Mouse (Mus musculus): ENCODE data around the gene Ascl4. TPM values are rescaled to one million over a fixed set of nuclear protein-coding genes. Genes with fewer than 3 reads are reported as not detected.

Ascl4 gene
- polyA plus RNA-seq, 1 experiment = 0.42 TPM

DNA sequence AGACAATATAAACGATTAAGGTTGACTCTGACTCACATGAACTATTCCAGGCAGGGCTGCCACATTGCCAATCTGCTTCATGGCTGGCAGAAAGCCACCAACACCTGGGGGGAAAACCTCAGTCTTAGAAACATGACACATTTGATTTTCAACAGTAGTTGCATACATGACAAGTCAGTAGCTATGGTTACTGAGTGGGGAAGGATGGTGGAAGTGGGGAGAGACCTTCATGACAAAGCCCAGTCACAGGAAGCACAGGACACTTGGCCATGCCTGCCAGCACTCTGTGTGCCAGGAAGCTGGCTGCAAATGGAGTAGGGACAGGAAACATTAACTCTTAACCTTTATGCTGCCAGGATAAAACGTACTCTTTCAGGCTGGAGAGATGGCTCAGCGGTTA, 25.9 kb downstream of the Ascl4 start:
- no peak for TF ChIP-seq CTCF (IDR thresholded peaks at IDR 0.05; ENCODE audit: borderline replicate concordance, extremely low read depth, insufficient read depth, insufficient read length)
- no peak for TF ChIP-seq POLR2A (IDR thresholded peaks at IDR 0.05; ENCODE audit: borderline replicate concordance, extremely low read depth, insufficient read depth, insufficient read length, poor library complexity, severe bottlenecking)
- no peak for DNase-seq (ENCODE audit: low read depth)

DNA sequence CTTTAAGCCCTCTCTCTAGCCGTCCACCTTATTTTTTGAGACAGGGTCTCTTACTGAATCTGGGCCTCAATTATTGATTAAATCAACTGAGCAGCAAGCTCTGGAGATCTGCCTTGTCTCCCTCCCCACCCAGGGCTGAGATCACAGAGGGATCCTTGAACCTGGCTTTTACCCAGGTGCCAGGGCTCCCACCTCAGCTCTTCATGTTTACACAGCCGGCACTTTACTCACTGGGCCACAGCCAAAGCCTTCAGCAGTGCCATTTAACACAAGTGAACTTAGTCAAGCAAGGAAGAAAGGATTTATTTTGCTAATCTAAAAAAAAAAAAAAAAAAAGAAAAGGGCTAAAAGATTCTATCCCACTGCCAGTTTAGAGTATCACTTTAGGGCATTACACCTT, 26.9 kb downstream of the Ascl4 start:
- TF ChIP-seq CTCF (IDR thresholded peaks at IDR 0.05; ENCODE audit: borderline replicate concordance, extremely low read depth, insufficient read depth, insufficient read length) = no peak
- no peak for TF ChIP-seq POLR2A (IDR thresholded peaks at IDR 0.05; ENCODE audit: borderline replicate concordance, extremely low read depth, insufficient read depth, insufficient read length, poor library complexity, severe bottlenecking)
- DNase-seq (ENCODE audit: low read depth) = no peak

DNA sequence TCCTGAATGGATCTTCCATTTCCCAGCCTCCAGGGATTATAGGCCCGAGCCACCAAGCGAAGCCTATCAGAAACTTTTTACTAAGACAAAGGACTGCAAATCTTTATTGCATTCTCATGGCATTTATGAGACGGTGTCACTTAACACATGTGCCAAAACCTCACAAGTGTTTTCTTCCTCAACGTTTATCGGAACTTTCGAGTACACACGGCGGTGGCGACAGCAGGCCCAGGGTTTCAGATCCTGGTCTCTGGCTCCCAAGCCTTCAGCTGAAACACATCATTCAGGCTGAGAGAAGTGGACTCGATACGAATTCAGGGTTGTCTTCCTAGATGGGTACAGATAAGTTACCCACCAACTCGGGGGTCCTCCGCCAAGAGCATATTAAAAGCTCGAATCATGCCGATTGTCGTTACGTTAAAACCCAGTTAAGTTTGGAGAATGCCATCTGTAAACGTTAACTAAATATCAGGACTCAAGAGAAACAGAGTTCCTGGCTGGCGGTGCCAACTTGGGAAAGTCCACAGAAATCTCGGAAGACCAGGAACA, 29.5 kb downstream of the Ascl4 start:
- TF ChIP-seq CTCF (IDR thresholded peaks at IDR 0.05; ENCODE audit: borderline replicate concordance, extremely low read depth, insufficient read depth, insufficient read length) (no peak), POLR2A (IDR thresholded peaks at IDR 0.05; ENCODE audit: borderline replicate concordance, extremely low read depth, insufficient read depth, insufficient read length, poor library complexity, severe bottlenecking) (no peak)
- no peak for DNase-seq (ENCODE audit: low read depth)

DNA sequence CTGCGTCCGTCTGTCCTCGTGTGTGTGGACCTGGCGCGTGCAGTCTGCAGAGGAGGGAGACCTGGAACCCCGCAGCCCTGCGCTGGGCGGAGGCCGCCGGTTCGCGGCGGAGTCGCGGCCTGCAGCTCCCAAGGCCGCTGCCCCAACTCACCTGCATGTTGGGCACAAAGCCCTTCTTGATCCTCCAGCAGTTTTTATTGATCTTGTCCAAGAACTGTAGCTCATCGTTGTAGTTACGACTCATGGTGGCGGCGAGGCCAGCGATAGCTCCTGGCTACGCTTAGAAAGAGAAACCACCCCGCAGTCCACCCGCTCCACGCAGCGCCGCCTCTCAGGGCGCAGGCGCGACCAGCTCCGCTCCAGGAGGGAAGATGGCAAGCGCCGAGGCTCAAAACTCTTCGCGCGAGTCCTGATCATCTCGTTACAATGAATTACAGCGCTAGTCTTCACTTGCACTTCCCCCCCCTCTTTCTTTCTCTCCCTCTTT, 30.0 kb downstream of the Ascl4 start, which contains the start of gene Rtcb:
TSS of gene Rtcb (minus strand) at position 360 of the 487 bp plus-strand sequence.
- TF ChIP-seq CTCF (IDR thresholded peaks at IDR 0.05; ENCODE audit: borderline replicate concordance, extremely low read depth, insufficient read depth, insufficient read length) = no peak
- peak; percentile 60; the same call in 1 of the 2 replicates for TF ChIP-seq POLR2A (IDR thresholded peaks at IDR 0.05; ENCODE audit: borderline replicate concordance, extremely low read depth, insufficient read depth, insufficient read length, poor library complexity, severe bottlenecking)
- peak; percentile 98 for DNase-seq (ENCODE audit: low read depth)

DNA sequence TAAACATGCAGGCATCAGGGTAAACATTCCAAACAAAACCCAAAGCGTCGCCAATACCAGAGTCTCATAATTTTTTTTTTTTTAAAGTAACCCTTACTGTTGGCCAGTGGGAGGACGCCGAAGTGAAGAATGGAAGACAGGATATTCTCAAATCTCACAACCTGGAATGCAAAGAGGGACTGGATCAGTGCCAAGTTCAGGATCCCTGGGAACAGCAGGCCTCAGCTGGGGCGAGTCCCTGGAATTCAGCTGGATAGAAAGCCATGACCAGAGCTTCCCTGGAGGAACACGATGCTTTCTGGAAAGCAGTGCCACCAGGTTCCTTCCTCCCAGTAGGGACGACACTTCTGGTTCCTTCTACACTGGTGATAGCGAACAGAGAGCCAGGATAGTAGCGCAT, 35.4 kb downstream of the Ascl4 start:
- no peak for DNase-seq (ENCODE audit: low read depth)
- TF ChIP-seq POLR2A (IDR thresholded peaks at IDR 0.05; ENCODE audit: borderline replicate concordance, extremely low read depth, insufficient read depth, insufficient read length, poor library complexity, severe bottlenecking) = no peak
- TF ChIP-seq CTCF (IDR thresholded peaks at IDR 0.05; ENCODE audit: borderline replicate concordance, extremely low read depth, insufficient read depth, insufficient read length) = no peak

DNA sequence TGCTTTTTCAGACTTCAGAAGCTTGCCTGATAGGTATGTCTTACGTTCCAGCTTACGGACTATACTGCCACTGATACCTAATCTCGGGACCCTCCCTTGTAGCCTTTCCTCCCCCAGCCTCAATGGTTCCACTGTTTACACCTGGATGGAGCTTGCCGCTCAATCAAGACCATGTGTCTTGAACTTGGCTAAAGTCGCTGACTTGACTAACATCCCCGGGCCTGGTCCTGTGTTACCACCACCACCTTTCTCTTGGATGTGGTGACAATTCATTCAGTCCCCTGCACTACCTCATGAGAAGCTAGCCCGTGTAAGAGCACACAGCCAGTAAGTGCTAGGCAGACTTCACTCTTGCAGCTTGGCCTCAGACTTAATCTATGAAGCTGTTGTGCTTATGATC, 36.8 kb downstream of the Ascl4 start:
- no peak for TF ChIP-seq POLR2A (IDR thresholded peaks at IDR 0.05; ENCODE audit: borderline replicate concordance, extremely low read depth, insufficient read depth, insufficient read length, poor library complexity, severe bottlenecking)
- TF ChIP-seq CTCF (IDR thresholded peaks at IDR 0.05; ENCODE audit: borderline replicate concordance, extremely low read depth, insufficient read depth, insufficient read length) = no peak
- DNase-seq (ENCODE audit: low read depth) = no peak

DNA sequence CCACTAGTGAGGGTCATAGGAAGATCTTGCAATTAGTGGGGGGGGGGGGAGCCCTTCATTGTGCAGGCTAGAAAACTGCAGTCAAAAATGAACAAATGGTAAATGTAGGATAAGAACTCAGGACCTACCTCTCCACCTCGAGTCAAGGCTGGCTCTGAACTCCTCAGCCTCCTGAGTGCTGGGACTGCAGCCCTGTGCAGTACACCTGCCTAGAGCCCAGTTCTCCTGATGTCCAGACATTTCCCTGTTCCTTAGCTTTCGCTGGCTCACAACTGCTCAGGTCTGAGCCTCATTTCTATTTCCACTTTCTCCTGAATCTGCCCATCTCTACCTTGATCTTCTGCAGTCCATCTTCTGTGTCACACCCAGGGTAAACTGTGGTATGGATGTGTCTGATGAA, 39.0 kb downstream of the Ascl4 start:
- no peak for TF ChIP-seq CTCF (IDR thresholded peaks at IDR 0.05; ENCODE audit: borderline replicate concordance, extremely low read depth, insufficient read depth, insufficient read length)
- TF ChIP-seq POLR2A (IDR thresholded peaks at IDR 0.05; ENCODE audit: borderline replicate concordance, extremely low read depth, insufficient read depth, insufficient read length, poor library complexity, severe bottlenecking) = no peak
- DNase-seq (ENCODE audit: low read depth) = no peak

DNA sequence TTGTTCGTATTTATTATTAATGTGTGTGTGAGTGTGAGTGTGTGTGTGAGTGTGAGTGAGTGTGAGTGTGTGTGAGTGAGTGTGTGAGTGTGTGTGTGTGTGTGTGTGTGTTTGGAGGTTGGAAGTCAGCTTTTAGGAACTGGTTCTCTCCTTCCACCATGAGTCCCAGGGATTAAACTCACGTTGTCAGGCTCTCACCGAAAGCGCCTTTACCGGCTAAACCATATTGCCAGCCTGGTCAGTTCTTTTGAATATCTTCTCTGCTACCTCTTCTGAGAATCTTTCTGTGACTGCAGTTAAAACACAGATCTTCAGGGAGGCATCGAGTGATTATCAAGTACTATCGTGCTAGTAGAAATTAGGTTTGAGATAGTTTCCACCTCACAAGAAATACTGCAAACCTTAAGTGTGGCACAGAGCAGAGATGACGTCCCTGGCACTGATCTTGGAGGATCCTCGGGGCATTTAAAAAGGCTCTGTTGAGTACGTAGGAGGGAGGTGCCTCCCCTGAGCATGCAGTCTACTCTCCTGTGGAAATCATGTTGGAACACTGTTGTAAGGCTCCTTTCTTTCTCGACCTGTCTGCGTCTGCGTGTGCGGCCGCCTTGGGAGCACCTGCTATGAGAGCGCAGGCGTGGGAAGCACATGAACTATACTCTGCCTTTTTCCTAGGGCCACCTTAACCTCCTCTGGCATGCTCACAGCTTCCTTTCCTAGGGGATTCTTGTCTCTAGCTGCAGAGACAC, 40.1 kb downstream of the Ascl4 start:
- TF ChIP-seq CTCF (IDR thresholded peaks at IDR 0.05; ENCODE audit: borderline replicate concordance, extremely low read depth, insufficient read depth, insufficient read length) = no peak
- no peak for TF ChIP-seq POLR2A (IDR thresholded peaks at IDR 0.05; ENCODE audit: borderline replicate concordance, extremely low read depth, insufficient read depth, insufficient read length, poor library complexity, severe bottlenecking)
- peak; percentile 1 for DNase-seq (ENCODE audit: low read depth)

DNA sequence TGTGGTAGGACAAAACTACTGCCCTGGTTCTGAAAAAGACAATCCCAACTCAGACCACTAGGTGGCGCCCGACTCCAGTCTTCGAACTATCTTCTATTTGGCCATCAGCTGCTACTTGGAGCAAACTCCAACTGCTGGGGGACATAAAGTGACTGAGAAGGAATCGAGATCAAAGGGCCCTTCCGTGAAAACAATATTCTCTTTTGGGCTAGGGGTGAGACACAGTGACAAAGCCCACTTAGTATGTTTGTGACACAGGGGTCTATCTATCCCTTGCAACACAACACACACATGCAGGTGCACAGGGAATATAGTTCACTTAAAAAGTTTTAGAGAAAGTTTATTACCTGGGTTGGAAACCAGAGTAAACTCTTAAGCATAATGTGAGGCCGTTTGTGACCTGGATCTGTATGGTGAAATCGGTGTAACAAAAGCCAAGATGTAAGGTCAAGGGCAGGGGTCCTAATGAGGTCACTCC, 40.7 kb downstream of the Ascl4 start:
- TF ChIP-seq CTCF (IDR thresholded peaks at IDR 0.05; ENCODE audit: borderline replicate concordance, extremely low read depth, insufficient read depth, insufficient read length) (peak; percentile 90), POLR2A (IDR thresholded peaks at IDR 0.05; ENCODE audit: borderline replicate concordance, extremely low read depth, insufficient read depth, insufficient read length, poor library complexity, severe bottlenecking) (no peak)
- DNase-seq (ENCODE audit: low read depth) = peak; percentile 84

DNA sequence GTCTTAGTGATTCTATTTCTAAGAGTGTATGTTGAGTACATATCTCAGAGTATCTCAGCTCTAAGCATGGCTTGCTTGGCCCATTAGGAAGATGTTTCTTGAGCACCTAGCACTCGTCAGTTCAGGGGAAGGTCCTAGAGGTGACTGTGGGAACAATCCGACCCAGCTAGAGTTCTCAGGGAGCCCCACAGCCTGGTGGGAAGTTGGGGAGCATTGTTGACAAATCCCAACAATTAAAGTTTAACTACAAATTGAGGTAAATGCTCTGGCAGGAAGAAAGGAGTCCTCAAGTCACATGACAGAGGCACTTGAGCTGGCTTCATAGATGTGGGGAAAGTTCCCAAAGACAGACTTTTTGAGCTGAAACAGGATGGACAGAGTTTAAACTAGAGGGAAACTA, 41.2 kb downstream of the Ascl4 start:
- no peak for DNase-seq (ENCODE audit: low read depth)
- TF ChIP-seq CTCF (IDR thresholded peaks at IDR 0.05; ENCODE audit: borderline replicate concordance, extremely low read depth, insufficient read depth, insufficient read length) (no peak), POLR2A (IDR thresholded peaks at IDR 0.05; ENCODE audit: borderline replicate concordance, extremely low read depth, insufficient read depth, insufficient read length, poor library complexity, severe bottlenecking) (no peak)

DNA sequence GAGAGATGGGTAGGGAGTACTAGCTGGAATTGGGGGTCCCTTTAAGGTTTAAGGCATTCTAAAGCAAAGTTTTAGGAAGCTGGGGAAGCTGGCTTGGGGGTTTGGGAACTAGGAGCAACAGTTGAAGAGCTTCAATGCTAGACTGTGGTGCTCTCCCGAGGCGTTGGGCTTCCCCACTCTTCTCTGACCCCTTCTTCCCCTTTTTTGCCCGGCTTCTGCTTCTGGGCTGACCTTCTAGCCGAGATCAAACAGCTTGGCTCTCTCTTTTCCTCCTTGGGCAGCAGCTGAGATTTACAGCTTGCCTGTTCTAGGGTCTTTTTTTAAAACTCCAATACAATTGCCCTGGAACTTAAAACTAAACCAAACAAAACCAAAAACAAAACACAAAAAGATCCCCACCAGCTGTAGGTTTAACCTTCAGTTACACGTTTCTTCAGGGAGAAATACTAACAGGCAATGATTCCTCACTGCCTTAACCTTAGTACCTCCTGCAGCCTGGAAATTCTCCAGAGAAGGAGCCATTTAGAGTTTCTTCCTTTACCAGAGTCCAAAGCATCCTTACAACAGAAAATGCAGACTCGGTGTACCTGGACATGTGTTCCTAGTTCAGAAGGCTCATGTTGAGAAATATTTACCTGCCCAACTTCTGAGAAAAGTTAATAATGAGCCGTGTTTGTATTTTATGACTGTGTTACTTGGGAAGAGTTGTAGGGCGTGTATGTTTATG, 42.6 kb downstream of the Ascl4 start:
- no peak for TF ChIP-seq POLR2A (IDR thresholded peaks at IDR 0.05; ENCODE audit: borderline replicate concordance, extremely low read depth, insufficient read depth, insufficient read length, poor library complexity, severe bottlenecking)
- no peak for TF ChIP-seq CTCF (IDR thresholded peaks at IDR 0.05; ENCODE audit: borderline replicate concordance, extremely low read depth, insufficient read depth, insufficient read length)
- no peak for DNase-seq (ENCODE audit: low read depth)

All from brain, embryonic 14.5 days (tissue).